Mouse (Mus musculus) embryo, embryonic 10 days (tissue): ENCODE measurements at regions not wholly inside any gene's neighbourhood (a gene's known extent, or its start where the extent isn't known, plus 50 kb on each side); places are given as distances from the start of the nearest gene placed in this dataset.
A peak's percentile ranks its signal among the peaks of the same experiment; 100 is the strongest.
"Not testable (repeated sequence)": the region's sequence is repeated elsewhere in the genome, so short reads cannot be mapped to it uniquely, and the experiment has no call there.

Experiments
- DNase-seq: peaks from one replicate; pipeline ENCODE4 v3.0.0-alpha.2; 2015; ENCODE audit warnings: low spot score

DNA sequence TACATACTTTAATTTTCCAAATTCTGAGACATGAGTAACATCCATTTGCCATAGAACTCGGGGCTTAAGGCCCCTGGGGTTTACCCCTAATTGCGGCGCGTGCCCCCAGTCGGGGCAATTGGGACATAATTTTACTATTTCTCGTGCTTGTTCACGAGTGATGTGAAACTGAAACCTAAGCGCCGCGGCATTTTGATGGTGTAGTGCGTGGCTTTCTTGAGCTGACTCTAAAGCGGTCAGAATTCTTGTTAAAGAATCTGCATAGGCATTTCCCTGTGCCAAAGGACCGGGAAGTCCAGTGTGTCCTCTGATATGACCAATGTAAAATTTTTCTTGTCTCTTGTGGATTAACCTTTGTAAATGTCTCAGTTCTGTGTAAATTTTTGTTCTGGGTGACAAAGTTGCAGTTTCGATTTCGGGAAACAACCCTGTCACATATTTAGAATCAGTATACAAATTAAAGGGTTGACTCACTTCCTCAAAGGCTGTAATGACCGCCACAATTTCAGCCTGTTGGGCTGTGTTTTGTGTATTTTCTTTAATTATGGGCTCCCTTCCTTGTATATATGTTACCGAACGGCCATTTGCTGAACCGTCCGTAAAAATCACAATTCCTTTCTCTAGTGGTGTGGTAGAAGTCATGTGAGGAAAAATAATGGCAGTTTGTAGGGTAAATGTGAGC, 1037.6 kb upstream of the Sel1l start:
- DNase-seq, result not testable (repeated sequence)

- not testable (repeated sequence) for DNase-seq
Observed at GRCm38 (mm10) chr12:92884014-92884413, 1035.1 kb upstream of the Sel1l start.

GRCm38 (mm10) chr12:92883091-92883490, 1034.1 kb upstream of the Sel1l start:
- not testable (repeated sequence) for DNase-seq

- not testable (repeated sequence) for DNase-seq
Observed at GRCm38 (mm10) chr12:92882540-92882939, 1033.6 kb upstream of the Sel1l start.

DNA sequence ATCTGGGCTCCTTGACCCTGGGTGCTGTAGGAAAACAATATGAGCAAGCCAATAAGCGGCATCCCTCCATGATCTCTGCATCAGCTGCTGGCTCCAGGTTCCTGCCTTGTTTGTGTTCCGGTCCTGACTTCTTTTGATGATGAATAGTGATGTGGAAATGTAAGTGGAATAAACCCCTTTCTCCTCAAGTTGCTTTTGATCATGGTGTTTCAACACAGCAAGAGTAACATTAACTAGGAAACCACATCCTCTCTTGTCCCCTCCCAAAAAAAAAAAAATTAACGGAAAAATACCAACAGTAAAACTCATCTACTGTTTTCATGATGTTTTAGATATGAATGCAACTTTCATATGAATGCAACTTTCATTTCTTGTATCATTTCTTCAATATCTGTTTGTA, 1024.6 kb upstream of the Sel1l start:
- DNase-seq, result no peak

GRCm38 (mm10) chr12:92869336-92869735, 1020.4 kb upstream of the Sel1l start:
- DNase-seq, result no peak

DNA sequence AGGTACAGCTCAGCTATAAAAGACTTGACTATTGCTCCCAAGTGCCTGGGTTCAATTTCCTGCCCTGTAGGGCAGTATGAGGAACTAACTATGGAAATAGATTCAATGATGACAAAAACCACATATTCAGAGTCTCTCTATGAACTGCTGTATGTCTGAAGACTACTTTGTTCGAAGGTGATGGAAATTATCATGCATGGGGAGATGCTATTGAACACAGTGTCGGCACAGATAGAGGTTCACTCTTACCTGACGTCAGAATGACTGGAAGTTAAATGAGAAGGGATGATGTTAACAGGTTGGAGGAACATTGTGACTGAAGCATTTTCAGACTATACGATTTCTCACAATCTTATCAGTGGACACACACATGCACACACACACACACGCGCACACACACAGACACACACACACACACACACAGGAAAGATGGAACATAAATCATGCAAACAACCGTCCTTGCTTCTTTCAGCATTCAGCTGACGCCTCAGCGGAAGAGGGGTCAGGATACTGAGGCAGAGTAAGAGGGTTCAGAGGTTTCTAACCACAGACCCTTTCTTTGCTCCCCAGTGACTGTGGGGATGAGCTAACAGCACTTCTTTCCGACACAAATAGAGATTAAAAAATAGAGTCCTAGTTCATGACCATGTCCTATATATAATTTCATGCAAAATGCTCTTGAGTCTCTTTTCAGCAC, 974.3 kb upstream of the Sel1l start:
- no peak for DNase-seq

DNA sequence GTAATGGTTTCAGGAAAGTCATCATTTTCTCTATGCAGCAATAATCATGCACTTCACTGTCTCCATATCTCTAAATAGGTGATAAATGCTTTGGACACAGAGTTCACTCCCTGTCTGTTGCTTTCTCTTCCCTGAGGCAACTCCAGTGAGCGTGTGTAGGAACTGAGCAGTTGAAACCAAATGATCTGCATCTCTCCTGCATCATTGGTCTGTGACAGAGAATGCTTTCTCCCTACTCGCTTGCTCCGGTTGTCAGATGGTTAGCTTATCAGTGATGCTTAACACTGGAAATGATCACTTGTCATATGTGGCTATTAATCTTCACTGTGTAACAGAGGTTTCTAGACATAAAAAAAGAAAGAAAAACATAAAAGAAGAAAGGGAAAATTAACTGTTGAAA, 969.7 kb upstream of the Sel1l start:
- DNase-seq, result no peak

DNA sequence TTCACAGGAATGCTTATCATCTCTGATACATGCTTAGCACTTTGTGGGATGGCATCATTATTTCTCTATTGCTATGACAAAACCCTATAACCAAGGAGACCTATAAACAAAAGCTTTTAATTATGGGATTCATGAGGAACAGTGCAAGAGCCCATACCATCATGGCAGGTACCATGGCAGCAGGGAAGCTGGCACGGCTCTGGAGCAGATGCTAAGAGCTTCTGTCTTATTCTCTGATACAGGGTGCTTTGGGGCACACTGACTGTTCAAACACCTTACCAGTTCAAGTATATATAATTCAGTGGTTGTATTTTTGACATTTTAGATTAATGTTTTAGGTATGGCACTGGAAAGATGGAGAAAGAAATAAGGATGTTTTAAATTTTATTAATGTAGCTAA, 952.2 kb upstream of the Sel1l start:
- DNase-seq, result no peak

GRCm38 (mm10) chr12:92783362-92783761, 934.4 kb upstream of the Sel1l start:
- DNase-seq, result no peak

- DNase-seq, result no peak
Observed at GRCm38 (mm10) chr12:92779695-92780292, 930.8 kb upstream of the Sel1l start.

- DNase-seq, result peak; percentile 11
Observed at GRCm38 (mm10) chr12:92775668-92776067, 926.7 kb upstream of the Sel1l start.

- DNase-seq, result no peak
Observed at GRCm38 (mm10) chr12:92748576-92748975, 899.6 kb upstream of the Sel1l start.

DNA sequence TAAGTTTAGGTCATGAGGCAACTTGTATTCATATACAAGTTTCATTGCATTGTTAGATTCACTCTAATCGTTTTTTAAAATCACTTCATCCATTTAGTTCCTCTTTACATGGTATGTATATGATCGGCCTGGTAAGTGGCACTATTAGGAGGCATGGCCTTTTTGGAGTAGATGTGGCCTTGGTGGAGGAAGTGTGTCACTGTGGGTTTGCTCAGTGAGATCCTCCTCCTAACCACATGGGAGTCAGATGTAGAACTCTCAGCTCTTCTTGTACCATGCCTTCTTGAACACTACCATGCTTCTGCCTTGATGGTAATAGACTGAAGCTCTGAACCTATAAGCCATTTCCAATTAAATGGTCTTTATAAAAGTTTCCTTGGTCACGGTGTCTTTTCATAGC, 891.9 kb upstream of the Sel1l start:
- DNase-seq, result no peak

- no peak for DNase-seq
Observed at GRCm38 (mm10) chr12:92739196-92739595, 890.2 kb upstream of the Sel1l start.

- no peak for DNase-seq
Observed at GRCm38 (mm10) chr12:92737623-92738370, 888.8 kb upstream of the Sel1l start.

GRCm38 (mm10) chr12:92723022-92723421, 874.1 kb upstream of the Sel1l start:
- DNase-seq, result no peak

GRCm38 (mm10) chr12:92713415-92713814, 864.5 kb upstream of the Sel1l start:
- DNase-seq, result no peak

- DNase-seq, result no peak
Observed at GRCm38 (mm10) chr12:92708466-92708865, 859.5 kb upstream of the Sel1l start.

DNA sequence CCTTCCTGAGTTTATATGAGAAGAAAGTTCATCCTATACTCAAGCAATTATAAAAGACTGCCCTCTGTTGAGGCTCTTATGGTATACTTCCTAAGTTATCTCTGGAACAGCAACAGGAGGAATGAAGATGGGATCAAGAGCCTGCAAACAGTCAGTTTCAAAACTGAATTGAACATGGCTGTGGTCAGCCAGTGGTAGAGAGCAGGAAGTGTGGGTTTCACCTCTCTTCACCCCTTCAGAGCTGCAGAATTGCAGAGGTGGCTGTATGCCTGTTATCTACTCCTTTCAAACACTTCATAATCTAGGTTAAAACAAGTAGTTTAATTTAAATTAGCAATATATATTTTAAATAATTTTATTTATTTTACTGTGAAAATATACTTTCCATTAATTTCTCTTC, 854.8 kb upstream of the Sel1l start:
- no peak for DNase-seq

GRCm38 (mm10) chr12:92692956-92693355, 844.0 kb upstream of the Sel1l start:
- no peak for DNase-seq

GRCm38 (mm10) chr12:92672396-92672795, 823.4 kb upstream of the Sel1l start:
- DNase-seq, result no peak

DNA sequence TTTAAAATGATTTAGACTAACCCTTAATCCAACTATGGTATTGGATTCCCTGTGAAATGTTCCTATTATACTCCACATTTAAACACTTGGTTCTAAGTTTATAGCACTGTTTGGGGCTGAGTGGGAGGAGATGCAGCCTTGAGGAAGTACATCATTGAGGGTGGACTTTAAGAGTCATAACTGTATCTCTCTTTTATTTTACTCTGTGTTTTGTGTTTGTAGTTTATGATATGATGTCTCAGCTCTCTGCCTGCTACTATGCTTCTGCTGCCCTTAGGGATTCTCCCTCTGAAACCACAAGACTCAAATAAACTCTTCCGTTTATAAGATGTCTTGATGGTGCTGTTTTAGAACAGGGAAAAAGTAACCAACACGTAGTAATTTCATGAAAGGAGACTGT, 797.7 kb upstream of the Sel1l start:
- DNase-seq, result no peak
